Mouse (Mus musculus) embryonic fibroblast, embryonic 13.5 days (primary cell): ENCODE measurements around the gene Gm45902. TPM values are rescaled to one million over a fixed set of nuclear protein-coding genes. Genes with fewer than 3 reads are reported as not detected.

Experiments
- H3K27ac ChIP-seq: 2 replicates; pipeline ENCODE4 v1.5.1; 2012; ENCODE audit warnings: low read length, control low read depth, inconsistent platforms; ENCODE audit not compliant: insufficient read depth
- H3K4me1 ChIP-seq: 2 replicates; pipeline ENCODE4 v1.6.1; 2011; ENCODE audit warnings: low read length; ENCODE audit not compliant: control insufficient read depth, insufficient read depth
- H3K4me3 ChIP-seq: 2 replicates; pipeline ENCODE4 v1.5.1; 2011; ENCODE audit warnings: mild to moderate bottlenecking, control low read depth, low read length; ENCODE audit not compliant: insufficient read depth
- CTCF ChIP-seq: IDR thresholded peaks from 2 replicates; pipeline ENCODE4 v1.5.1; 2011; ENCODE audit warnings: mild to moderate bottlenecking, control low read depth, low read length, moderate library complexity, borderline replicate concordance; ENCODE audit not compliant: insufficient read depth
- POLR2A ChIP-seq: IDR thresholded peaks from 2 replicates; pipeline ENCODE4 v1.6.1; 2011; ENCODE audit warnings: low read depth, mild to moderate bottlenecking, control low read depth, low read length, moderate library complexity
- polyA plus RNA-seq: library from polyadenylated mRNA; stranded (reverse); fragments of >200 nt; gene quantifications from 2 replicates; pipeline ENCODE4 v1.2.4, GENCODE M21; 2011; ENCODE audit warnings: low read depth; ENCODE audit not compliant: missing spikeins, insufficient read length

Gm45902 gene
- polyA plus RNA-seq, 1 experiment, result 4.1 TPM

GRCm38 (mm10) chr2:3493833-3494409, 18.7 kb downstream of the Gm45902 start:
- Histone ChIP-seq H3K4me1 (no peaks in the 10 kb centered on the region), H3K4me3 (no peak overlapping the region), H3K27ac (no peak overlapping the region)
- TF ChIP-seq POLR2A (no peak), CTCF (no peak)

GRCm38 (mm10) chr2:3489816-3490215, 22.8 kb downstream of the Gm45902 start:
- Histone ChIP-seq H3K4me3 (no peak overlapping the region), H3K4me1 (no peaks in the 10 kb centered on the region), H3K27ac (no peak overlapping the region)
- TF ChIP-seq POLR2A, result no peak
- TF ChIP-seq CTCF, result no peak

- Histone ChIP-seq H3K27ac (no peak overlapping the region), H3K4me3 (no peak overlapping the region), H3K4me1 (0 out of 2 replicates have a peak, but pooled peaks cover 3% of the 10 kb centered on the region)
- no peak for TF ChIP-seq CTCF
These were observed 32.4 kb downstream of the Gm45902 start for GRCm38 (mm10) chr2:3480239-3480638.

- Histone ChIP-seq H3K4me1 (0 out of 2 replicates have a peak, but pooled peaks cover 3% of the 10 kb centered on the region), H3K4me3 (no peak overlapping the region), H3K27ac (no peak overlapping the region)
- TF ChIP-seq POLR2A, result no peak
- TF ChIP-seq CTCF, result no peak
These were observed 36.8 kb downstream of the Gm45902 start for GRCm38 (mm10) chr2:3475746-3476251.

- TF ChIP-seq CTCF, result no peak
- peak; percentile 86 for TF ChIP-seq POLR2A
- Histone ChIP-seq H3K4me3 (peak within 1 kb of the TSS; percentile 65), H3K4me1 (0 out of 2 replicates have a peak, but pooled peaks cover 3% of the 10 kb centered on the region), H3K27ac (peak within 1 kb of the TSS; percentile 10)
These were observed 37.7 kb downstream of the Gm45902 start, which contains the start of gene Suv39h2 for GRCm38 (mm10) chr2:3474861-3475283. Suv39h2 (minus strand) TSS chr2:3475031.

GRCm38 (mm10) chr2:3474361-3474805, 38.2 kb downstream of the Gm45902 start:
- H3K27ac ChIP-seq, result peak overlapping the region; percentile 10; the same call in 1 of the 2 replicates

GRCm38 (mm10) chr2:3473891-3474290, 38.7 kb downstream of the Gm45902 start:
- 0 out of 2 replicates have a peak, but pooled peaks cover 3% of the 10 kb centered on the region for H3K4me1 ChIP-seq
- H3K27ac ChIP-seq, result no peak overlapping the region
- no peak for TF ChIP-seq CTCF
- TF ChIP-seq POLR2A, result no peak
- peak overlapping the region; percentile 65 for H3K4me3 ChIP-seq

More at GRCm38 (mm10) chr2:3474361-3474805, 38.2 kb downstream of the Gm45902 start:
- TF ChIP-seq CTCF (no peak), POLR2A (no peak)
- Histone ChIP-seq H3K4me3 (peak overlapping the region; percentile 65), H3K4me1 (0 out of 2 replicates have a peak, but pooled peaks cover 3% of the 10 kb centered on the region)

GRCm38 (mm10) chr2:3456590-3456989, 56.0 kb downstream of the Gm45902 start:
- no peak overlapping the region for H3K27ac ChIP-seq
- H3K4me1 ChIP-seq, result peaks cover 5% of the 10 kb centered on the region; the same call in 1 of the 2 replicates
- TF ChIP-seq CTCF (no peak), POLR2A (no peak)
- H3K4me3 ChIP-seq, result no peak overlapping the region

Other genes with a start within 250 kb of the Gm45902 start
- gene Nmt2, start 228.6 kb downstream of the Gm45902 start, polyA plus RNA-seq, result 34.3 and 36.7 TPM in 2 replicates
- gene Rpp38, start 180.1 kb downstream of the Gm45902 start, polyA plus RNA-seq, result 13.7 and 16.1 TPM in 2 replicates
- gene Acbd7, start 176.6 kb downstream of the Gm45902 start, polyA plus RNA-seq, result not detected in 2 replicates
- not detected in 2 replicates for gene Olah, start 115.6 kb downstream of the Gm45902 start, polyA plus RNA-seq
- not detected in 2 replicates for gene Meig1, start 90.1 kb downstream of the Gm45902 start, polyA plus RNA-seq
- gene Dclre1c, start 88.7 kb downstream of the Gm45902 start, polyA plus RNA-seq, result 6.3 and 7.5 TPM in 2 replicates
- gene Suv39h2, start 37.8 kb downstream of the Gm45902 start, polyA plus RNA-seq, result 4.5 and 8.2 TPM in 2 replicates
- gene Hspa14, start within 50 bp of the Gm45902 start, polyA plus RNA-seq, result 56.4 and 59.9 TPM in 2 replicates
- 1.6 TPM in 2 replicates for gene Cdnf, start 240 bp upstream of the Gm45902 start, polyA plus RNA-seq
- gene Fam107b, start 57.7 kb upstream of the Gm45902 start, polyA plus RNA-seq, result 28.2 and 34.4 TPM in 2 replicates